Mouse (Mus musculus) macrophage (primary cell): ENCODE data around the gene Htr1a. TPM values are rescaled to one million over a fixed set of nuclear protein-coding genes. Genes with fewer than 3 reads are reported as not detected.

Experiments used
- H3K27ac ChIP-seq: fragments of 350-480 bp; formaldehyde crosslinking; 2 replicates; pipeline ENCODE4 v1.9.0; 2021
- H3K36me3 ChIP-seq: fragments of 350-480 bp; formaldehyde crosslinking; 2 replicates; pipeline ENCODE4 v1.9.0; 2021; ENCODE audit errors: inconsistent target
- H3K4me3 ChIP-seq: fragments of 350-480 bp; formaldehyde crosslinking; 2 replicates; pipeline ENCODE4 v1.9.0; 2021; ENCODE audit errors: inconsistent target
- H3K79me2 ChIP-seq: fragments of 350-480 bp; formaldehyde crosslinking; 2 replicates; pipeline ENCODE4 v1.9.0; 2021; ENCODE audit errors: inconsistent target
- WGBS: methylation state at CpG from one replicate; pipeline ENCODE4 v1.1.7; 2026; ENCODE audit warnings: inconsistent platforms; ENCODE audit not compliant: missing documents; 5-methylcytosine and 5-hydroxymethylcytosine counted together
- polyA plus RNA-seq: library from polyadenylated mRNA; stranded (reverse); fragments of 250-400 nt; gene quantifications from 3 replicates; pipeline ENCODE4 v1.2.4, GENCODE M21; 2018; ENCODE audit warnings: inconsistent platforms
- total RNA-seq, 78 experiments: library from RNA; depleted of rRNA; stranded (reverse); fragments of 250-400 nt; gene quantifications; 1 replicate in 9 of 78; 2 replicates in 24 of 78; 3 replicates in 43 of 78; 4 replicates in 2 of 78; pipeline ENCODE4 v1.2.4; 2018; ENCODE audit warnings: inconsistent platforms in 56 of 78

The Htr1a gene
- not detected for total RNA-seq (2018; cell fraction: chromatin; rRNA removed)
- total RNA-seq (2018; cell fraction: cytosol; rRNA removed), result not detected
- total RNA-seq (2018; cell fraction: nucleus; rRNA removed), result not detected
- not detected in 3 replicates for polyA plus RNA-seq

DNA sequence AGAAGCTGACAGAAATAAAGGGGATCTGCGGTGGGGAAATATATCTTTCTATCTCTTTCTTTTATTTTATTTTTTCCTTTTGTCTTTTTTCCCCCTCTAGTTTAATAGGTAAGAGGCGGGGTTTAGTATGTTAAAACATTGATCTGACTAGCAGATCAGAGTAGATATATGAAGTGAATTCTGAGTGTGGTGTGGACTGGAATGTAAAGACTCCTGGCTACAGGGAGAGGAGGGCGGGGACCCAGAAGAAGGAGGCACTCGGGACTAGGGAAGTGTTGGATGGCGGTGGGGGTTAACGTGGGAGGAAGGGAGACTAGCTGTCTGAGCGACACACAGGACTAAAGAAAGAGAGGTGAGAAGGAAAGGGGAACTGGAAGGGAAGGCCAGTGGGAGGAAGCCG is at the start of gene Htr1a:
Gene Htr1a (plus strand): TSS at position 301 of the 400 bp plus-strand sequence.
- H3K36me3 ChIP-seq, result no peaks in the 10 kb centered on the region
- H3K27ac ChIP-seq, result no peak within 1 kb of the TSS
- no peak within 1 kb of the TSS for H3K4me3 ChIP-seq
- H3K79me2 ChIP-seq, result no peaks in the 10 kb centered on the region
- 10% methylated on average over 8 of the region's 8 CpGs for WGBS

DNA sequence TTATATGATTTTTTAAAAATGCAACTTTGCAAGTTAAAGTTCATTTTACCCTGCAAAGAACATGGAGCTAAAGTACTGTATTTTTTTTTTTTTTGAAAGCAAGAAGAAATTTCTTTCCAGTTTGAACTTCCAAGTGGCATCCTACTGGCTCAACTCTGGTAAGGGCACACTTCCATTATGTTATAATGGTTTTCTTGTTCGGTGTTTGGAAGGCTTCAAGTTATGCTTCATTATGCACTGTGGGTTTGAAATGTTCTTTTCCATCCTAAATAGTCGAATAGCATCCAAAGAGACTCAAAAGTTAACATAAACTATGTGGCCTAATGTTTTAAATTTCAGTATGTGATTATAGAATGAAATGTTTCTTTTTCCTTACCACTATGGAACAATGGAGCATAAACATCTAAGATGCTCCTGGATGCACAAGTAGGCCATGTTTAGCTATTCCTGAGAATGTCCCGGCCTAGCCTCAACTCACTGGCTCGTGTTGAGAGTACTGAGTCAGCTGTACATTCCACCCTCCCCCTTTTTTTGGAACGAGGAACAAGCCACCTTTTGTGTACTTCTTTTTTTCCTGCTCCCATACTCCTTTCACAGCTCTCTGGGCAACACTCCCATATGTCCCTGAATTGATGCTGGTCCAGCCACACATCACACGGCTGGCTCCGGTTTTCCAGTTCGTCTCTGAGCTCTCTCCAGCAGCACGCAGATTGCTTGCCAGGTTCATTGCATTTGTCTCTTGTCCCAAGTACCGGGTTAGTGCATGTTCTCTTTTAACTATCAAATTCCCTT is 31.7 kb upstream of the Htr1a start:
- 84% methylated on average over 10 of the region's 10 CpGs for WGBS
- Histone ChIP-seq H3K4me3 (no peak overlapping the region), H3K79me2 (no peaks in the 10 kb centered on the region), H3K27ac (no peak overlapping the region), H3K36me3 (no peaks in the 10 kb centered on the region)

DNA sequence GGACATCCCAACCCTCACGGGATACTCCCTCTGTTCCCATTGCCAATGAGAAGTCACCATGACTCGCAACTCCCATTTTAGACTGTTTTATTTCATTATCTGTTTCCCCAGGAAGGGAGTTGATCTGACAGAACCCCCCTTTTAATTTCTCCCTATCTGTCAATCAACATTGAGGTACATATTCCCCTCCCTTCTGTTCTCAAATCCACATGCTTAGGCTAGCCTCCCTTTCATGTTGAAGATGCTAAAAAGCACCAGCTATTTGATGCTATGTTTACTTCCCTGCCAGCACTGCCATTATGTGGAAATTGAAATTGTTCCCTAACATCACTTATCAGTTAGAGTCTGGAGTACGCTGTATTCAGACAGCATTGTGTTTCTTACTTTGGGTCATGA is 31.1 kb upstream of the Htr1a start:
- Histone ChIP-seq H3K4me3 (no peak overlapping the region), H3K79me2 (no peaks in the 10 kb centered on the region), H3K36me3 (no peaks in the 10 kb centered on the region), H3K27ac (no peak overlapping the region)
- 88% methylated on average over 3 of the region's 3 CpGs for WGBS

DNA sequence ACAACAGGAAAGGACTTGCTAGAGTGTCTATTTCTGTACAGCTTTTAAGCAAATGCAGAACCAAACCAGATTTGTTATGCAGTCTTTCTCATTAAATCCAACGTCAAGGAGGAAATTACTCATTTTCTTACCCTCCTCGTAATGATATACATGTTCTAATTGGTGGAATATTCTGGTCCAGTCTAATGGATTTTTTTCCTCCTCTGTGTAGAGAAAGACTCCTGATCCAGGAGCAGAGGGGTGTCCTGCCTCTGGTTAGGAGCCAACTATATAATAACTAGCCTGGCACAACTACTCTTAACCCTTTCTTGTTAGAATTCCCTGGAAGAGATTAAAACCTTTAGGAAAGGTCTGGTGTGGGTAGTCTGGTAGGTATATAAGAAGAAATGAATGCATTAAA is 10.3 kb upstream of the Htr1a start:
- no peaks in the 10 kb centered on the region for H3K79me2 ChIP-seq
- no peaks in the 10 kb centered on the region for H3K36me3 ChIP-seq
- 78% methylated on average over 2 of the region's 2 CpGs for WGBS
- H3K27ac ChIP-seq, result no peak overlapping the region
- no peak overlapping the region for H3K4me3 ChIP-seq

- Histone ChIP-seq H3K4me3 (no peak overlapping the region), H3K36me3 (no peaks in the 10 kb centered on the region), H3K27ac (no peak overlapping the region), H3K79me2 (no peaks in the 10 kb centered on the region)
- whole genome bisulfite sequencing, result 100% methylated on average over 1 of the region's 1 CpGs
These were observed 9.8 kb upstream of the Htr1a start for GRCm38 (mm10) chr13:105433630-105434029.

DNA sequence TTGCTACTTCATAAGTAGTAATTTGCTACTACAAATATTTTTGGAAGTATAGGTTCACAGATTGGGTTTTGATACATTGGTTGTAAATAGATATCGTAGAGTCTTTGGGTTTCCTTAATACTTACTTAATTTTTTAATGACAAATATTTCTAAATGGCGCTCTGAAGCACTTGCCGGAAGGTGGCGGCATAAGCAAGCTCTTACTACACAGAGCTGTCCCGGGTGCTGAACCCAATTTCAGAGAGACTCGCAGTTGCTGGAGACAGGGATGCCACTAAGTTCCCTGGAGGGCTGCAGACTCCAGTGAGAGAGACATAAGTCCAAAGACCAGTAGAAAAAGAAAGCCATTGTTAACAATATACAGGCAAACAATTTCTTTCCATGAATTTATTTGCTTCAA is 863 bp upstream of the Htr1a start:
- H3K36me3 ChIP-seq, result no peaks in the 10 kb centered on the region
- no peaks in the 10 kb centered on the region for H3K79me2 ChIP-seq
- WGBS, result 3% methylated on average over 6 of the region's 6 CpGs
- no peak overlapping the region for H3K27ac ChIP-seq
- no peak overlapping the region for H3K4me3 ChIP-seq

- no peaks in the 10 kb centered on the region for H3K79me2 ChIP-seq
- H3K36me3 ChIP-seq, result no peaks in the 10 kb centered on the region
- 7% methylated on average over 13 of the region's 15 CpGs for WGBS
- H3K27ac ChIP-seq, result no peak overlapping the region
- H3K4me3 ChIP-seq, result no peak overlapping the region
These were observed 415 bp downstream of the Htr1a start for GRCm38 (mm10) chr13:105443871-105444237.

GRCm38 (mm10) chr13:105444238-105444894 is 927 bp downstream of the Htr1a start:
- no peaks in the 10 kb centered on the region for H3K36me3 ChIP-seq
- 7% methylated on average over 37 of the region's 39 CpGs for WGBS

GRCm38 (mm10) chr13:105444895-105445281 is 1.4 kb downstream of the Htr1a start:
- WGBS, result 10% methylated on average over 15 of the region's 26 CpGs
- Histone ChIP-seq H3K4me3 (no peak overlapping the region), H3K27ac (no peak overlapping the region), H3K36me3 (no peaks in the 10 kb centered on the region), H3K79me2 (no peaks in the 10 kb centered on the region)

More at GRCm38 (mm10) chr13:105444238-105444894, 927 bp downstream of the Htr1a start:
- H3K27ac ChIP-seq, result no peak overlapping the region
- H3K4me3 ChIP-seq, result no peak overlapping the region
- H3K79me2 ChIP-seq, result no peaks in the 10 kb centered on the region

DNA sequence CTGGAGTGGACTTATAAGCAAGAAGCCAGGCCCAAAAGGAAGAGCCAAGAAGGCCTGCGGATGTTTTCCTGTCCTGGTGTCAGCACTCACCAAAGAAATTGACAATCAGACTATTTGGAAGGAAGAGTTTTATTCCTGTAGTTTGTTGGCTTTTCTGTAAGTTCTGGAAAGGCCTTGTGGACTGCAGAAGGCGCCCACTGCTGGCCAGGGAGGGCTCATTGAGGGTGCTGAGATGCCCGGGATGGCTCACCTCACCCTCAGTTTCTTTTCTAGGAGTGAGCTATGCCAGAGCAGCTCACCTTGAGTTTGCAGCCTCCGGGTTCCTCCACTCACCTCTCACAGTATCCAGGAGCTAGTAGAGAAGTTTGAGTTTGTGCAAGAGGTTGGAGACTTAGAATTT is 2.8 kb downstream of the Htr1a start:
- WGBS, result 6% methylated on average over 4 of the region's 4 CpGs
- no peaks in the 10 kb centered on the region for H3K79me2 ChIP-seq
- H3K4me3 ChIP-seq, result no peak overlapping the region
- H3K27ac ChIP-seq, result no peak overlapping the region
- H3K36me3 ChIP-seq, result no peaks in the 10 kb centered on the region

DNA sequence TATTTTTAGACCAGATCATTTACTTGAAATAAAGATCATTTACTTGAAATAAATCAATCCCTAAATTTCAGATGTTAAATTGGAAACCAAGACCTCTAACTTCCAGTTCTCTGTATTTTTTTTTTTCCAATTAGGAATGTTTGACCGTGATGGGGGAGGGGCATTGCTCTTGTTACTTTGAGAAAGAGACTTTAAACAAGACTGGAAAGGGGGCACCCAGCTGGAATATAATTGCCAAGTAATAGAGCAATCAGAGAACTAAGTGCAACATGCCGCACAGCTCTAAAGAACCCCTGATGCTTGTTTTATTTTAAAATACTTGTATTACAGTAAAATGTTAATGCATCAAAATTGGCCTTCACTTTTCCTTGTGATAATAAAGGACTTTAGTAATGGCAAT is 4.3 kb downstream of the Htr1a start:
- H3K79me2 ChIP-seq, result no peaks in the 10 kb centered on the region
- H3K27ac ChIP-seq, result no peak overlapping the region
- 54% methylated on average over 2 of the region's 2 CpGs for WGBS
- no peak overlapping the region for H3K4me3 ChIP-seq
- H3K36me3 ChIP-seq, result no peaks in the 10 kb centered on the region

GRCm38 (mm10) chr13:105451536-105451935 is 8.1 kb downstream of the Htr1a start:
- no peaks in the 10 kb centered on the region for H3K36me3 ChIP-seq
- no peak overlapping the region for H3K27ac ChIP-seq
- WGBS, result 93% methylated on average over 3 of the region's 3 CpGs
- no peaks in the 10 kb centered on the region for H3K79me2 ChIP-seq
- no peak overlapping the region for H3K4me3 ChIP-seq
